Mouse (Mus musculus) thymus, adult 2 months (tissue): ENCODE data around the gene Tbcc.

Source experiments
- CTCF ChIP-seq: fragments of 200-500 bp; IDR thresholded peaks from 2 replicates; pipeline ENCODE4 v1.5.1; 2012; ENCODE audit warnings: mild to moderate bottlenecking, control low read depth, low read length, moderate library complexity, borderline replicate concordance; ENCODE audit not compliant: control insufficient read depth, poor library complexity, insufficient read depth; ENCODE audit errors: extremely low read depth
- POLR2A ChIP-seq: fragments of 200-500 bp; IDR thresholded peaks from 2 replicates; pipeline ENCODE4 v1.6.1; 2012; ENCODE audit warnings: mild to moderate bottlenecking, low read length, control low read depth, moderate library complexity; ENCODE audit not compliant: control insufficient read depth, poor library complexity, insufficient read depth; ENCODE audit errors: extremely low read depth

- TF ChIP-seq POLR2A (no peak), CTCF (no peak)
Observed at GRCm38 (mm10) chr17:46889450-46890084, 917 bp upstream of the Tbcc start.
